Mouse (Mus musculus) forebrain, postnatal 0 days (tissue): Measurements from ENCODE around the gene Pde11a. TPM values are rescaled to one million over a fixed set of nuclear protein-coding genes. Genes with fewer than 3 reads are reported as not detected.

Experiments used
- ATAC-seq: fragments of 200-750 bp; cut with Nextera tagmentation; 2 replicates; pipeline ENCODE4 v1.8.0; 2017; ENCODE audit warnings: mild to moderate bottlenecking, moderate library complexity
- DNase-seq: peaks from one replicate; pipeline ENCODE4 v3.0.0-alpha.2; 2015
- H3K27ac ChIP-seq: fragments of 300-500 bp; sonication (generic); 2 replicates; pipeline ENCODE4 v1.5.1; 2014; ENCODE audit warnings: low read depth, mild to moderate bottlenecking, antibody characterized with exemption, low read length, moderate library complexity, mixed read lengths
- H3K27me3 ChIP-seq: fragments of 300-500 bp; sonication (generic); 2 replicates; pipeline ENCODE4 v1.6.1; 2014; ENCODE audit warnings: mild to moderate bottlenecking, low read length, mixed read lengths; ENCODE audit not compliant: insufficient read depth
- H3K36me3 ChIP-seq: fragments of 300-500 bp; sonication (generic); 2 replicates; pipeline ENCODE4 v1.6.1; 2014; ENCODE audit warnings: mild to moderate bottlenecking, moderate library complexity; ENCODE audit not compliant: insufficient read depth
- H3K4me1 ChIP-seq: fragments of 300-500 bp; sonication (generic); 2 replicates; pipeline ENCODE4 v1.6.1; 2014; ENCODE audit warnings: antibody characterized with exemption; ENCODE audit not compliant: insufficient read depth
- H3K4me2 ChIP-seq: fragments of 300-500 bp; sonication (generic); 2 replicates; pipeline ENCODE4 v1.6.1; 2014; ENCODE audit warnings: low read depth, mild to moderate bottlenecking, moderate library complexity
- H3K4me3 ChIP-seq: fragments of 300-500 bp; sonication (generic); 2 replicates; pipeline ENCODE4 v1.5.1; 2014; ENCODE audit warnings: low read depth, low read length, mixed read lengths
- H3K9ac ChIP-seq: fragments of 300-500 bp; sonication (generic); 2 replicates; pipeline ENCODE4 v1.6.1; 2014; ENCODE audit warnings: mild to moderate bottlenecking
- H3K9me3 ChIP-seq: fragments of 300-500 bp; sonication (generic); 2 replicates; pipeline ENCODE4 v1.6.1; 2016; ENCODE audit warnings: low read length
- CTCF ChIP-seq: sonication (generic); IDR thresholded peaks from 2 replicates; pipeline ENCODE4 v1.5.1; 2016; ENCODE audit warnings: antibody characterized with exemption, control low read depth, low read depth
- WGBS: fragments of 180-500 bp; shearing (Covaris S2); extraction: QIAGEN DNeasy Blood & Tissue Kit; methylation state at CpG from one replicate; pipeline ENCODE4 v1.1.7; 2014; 5-methylcytosine and 5-hydroxymethylcytosine counted together
- polyA plus RNA-seq: library from polyadenylated mRNA; unstranded; fragments of >200 nt; fragmentation: Nextera tagmentation; extraction: Ambion mirVana; gene quantifications from 2 replicates; pipeline ENCODE4 v1.2.1, GENCODE M21; 2015
- total RNA-seq: library from RNA; depleted of rRNA; stranded (reverse); fragments of >200 nt; gene quantifications from 2 replicates; pipeline ENCODE4 v1.2.3, GENCODE M21; 2014

Pde11a gene
- total and polyA plus RNA-seq, 2 experiments from 2014 or later = 0.86 to 1.0 TPM

DNA sequence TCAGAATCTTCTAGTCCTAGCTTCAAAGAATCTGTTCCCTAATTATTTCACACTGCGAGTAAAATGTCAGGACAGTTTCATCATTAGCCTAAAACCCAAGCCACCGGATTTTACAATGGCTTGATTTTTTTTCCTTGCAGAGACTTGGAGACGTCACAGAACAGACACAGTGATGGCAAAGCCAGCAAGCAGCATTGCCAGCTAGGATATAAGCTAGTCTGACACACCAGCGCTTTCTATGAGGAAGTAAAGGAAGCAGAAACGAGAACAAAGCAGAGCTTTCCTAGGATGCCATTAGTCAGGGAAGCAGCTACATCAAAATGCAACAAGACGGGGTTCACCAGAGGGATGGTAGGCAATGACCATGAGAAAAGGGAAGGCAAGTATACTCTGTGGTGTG, 9.3 kb upstream of the Pde11a start:
- H3K9me3 ChIP-seq = no peaks in the 10 kb centered on the region
- no peaks in the 10 kb centered on the region for H3K27me3 ChIP-seq
- TF ChIP-seq CTCF = no peak
- H3K4me2 ChIP-seq = no peak overlapping the region
- H3K27ac ChIP-seq = peak overlapping the region; percentile 45; the same call in 1 of the 2 replicates
- H3K4me1 ChIP-seq = peaks cover 5% of the 10 kb centered on the region; the same call in 1 of the 2 replicates
- no peaks in the 10 kb centered on the region for H3K36me3 ChIP-seq
- WGBS = 29% methylated on average over 6 of the region's 6 CpGs
- no peak overlapping the region for H3K4me3 ChIP-seq
- peak; percentile 60 for DNase-seq
- no peak overlapping the region for H3K9ac ChIP-seq
- peak; percentile 77 for ATAC-seq

DNA sequence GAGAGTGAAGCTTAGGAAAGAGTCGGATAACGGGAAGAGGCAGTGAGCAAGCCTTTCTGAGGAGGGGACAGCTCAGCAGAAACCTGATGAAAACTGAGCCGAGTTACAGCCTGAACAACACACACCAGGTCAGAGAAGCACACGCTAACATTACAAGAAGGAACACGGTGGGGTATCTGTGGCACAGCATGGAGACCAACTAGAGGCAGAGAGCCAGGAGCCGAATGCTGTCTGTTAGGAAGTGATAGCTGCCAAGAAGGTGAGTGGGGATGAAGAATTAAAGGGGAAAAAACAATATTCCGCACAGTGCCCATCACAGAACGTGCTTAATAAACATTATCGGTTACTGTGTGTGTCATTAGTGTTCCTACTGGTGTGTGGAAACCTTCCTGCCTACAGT, 3.6 kb upstream of the Pde11a start:
- Histone ChIP-seq H3K9me3 (no peaks in the 10 kb centered on the region), H3K4me3 (no peak overlapping the region), H3K27ac (no peak overlapping the region), H3K4me1 (0 out of 2 replicates have a peak, but pooled peaks cover 5% of the 10 kb centered on the region), H3K9ac (no peak overlapping the region), H3K27me3 (0 out of 2 replicates have a peak, but pooled peaks cover 4% of the 10 kb centered on the region), H3K4me2 (no peak overlapping the region), H3K36me3 (no peaks in the 10 kb centered on the region)
- no peak for TF ChIP-seq CTCF
- no peak for DNase-seq
- no peak for ATAC-seq
- 77% methylated on average over 9 of the region's 9 CpGs for WGBS

DNA sequence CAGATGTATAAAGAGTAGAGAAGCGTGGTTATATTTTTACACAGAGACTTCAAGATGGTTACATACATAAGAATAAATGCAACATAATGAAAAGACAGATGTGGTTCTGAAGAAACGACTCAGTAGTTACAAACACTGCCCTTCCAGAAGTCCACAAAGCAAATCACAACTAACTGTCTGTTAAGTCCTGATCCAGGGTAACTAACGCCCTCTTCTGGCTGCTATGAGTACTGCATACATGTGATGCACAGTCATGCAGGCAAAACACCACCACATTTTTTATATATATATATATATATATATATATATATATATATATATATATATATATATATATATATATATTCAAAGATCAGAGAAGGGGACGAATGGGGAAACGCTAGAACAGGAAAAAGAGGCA, 4.0 kb downstream of the Pde11a start:
- no peaks in the 10 kb centered on the region for H3K36me3 ChIP-seq
- no peaks in the 10 kb centered on the region for H3K9me3 ChIP-seq
- TF ChIP-seq CTCF = peak; percentile 50
- no peak overlapping the region for H3K9ac ChIP-seq
- H3K4me1 ChIP-seq = 0 out of 2 replicates have a peak, but pooled peaks cover 5% of the 10 kb centered on the region
- DNase-seq = peak; percentile 33
- peaks cover 4% of the 10 kb centered on the region; the same call in 1 of the 2 replicates for H3K27me3 ChIP-seq
- WGBS = 62% methylated on average over 5 of the region's 5 CpGs
- H3K27ac ChIP-seq = no peak overlapping the region
- H3K4me2 ChIP-seq = no peak overlapping the region
- H3K4me3 ChIP-seq = no peak overlapping the region
- ATAC-seq = no peak

DNA sequence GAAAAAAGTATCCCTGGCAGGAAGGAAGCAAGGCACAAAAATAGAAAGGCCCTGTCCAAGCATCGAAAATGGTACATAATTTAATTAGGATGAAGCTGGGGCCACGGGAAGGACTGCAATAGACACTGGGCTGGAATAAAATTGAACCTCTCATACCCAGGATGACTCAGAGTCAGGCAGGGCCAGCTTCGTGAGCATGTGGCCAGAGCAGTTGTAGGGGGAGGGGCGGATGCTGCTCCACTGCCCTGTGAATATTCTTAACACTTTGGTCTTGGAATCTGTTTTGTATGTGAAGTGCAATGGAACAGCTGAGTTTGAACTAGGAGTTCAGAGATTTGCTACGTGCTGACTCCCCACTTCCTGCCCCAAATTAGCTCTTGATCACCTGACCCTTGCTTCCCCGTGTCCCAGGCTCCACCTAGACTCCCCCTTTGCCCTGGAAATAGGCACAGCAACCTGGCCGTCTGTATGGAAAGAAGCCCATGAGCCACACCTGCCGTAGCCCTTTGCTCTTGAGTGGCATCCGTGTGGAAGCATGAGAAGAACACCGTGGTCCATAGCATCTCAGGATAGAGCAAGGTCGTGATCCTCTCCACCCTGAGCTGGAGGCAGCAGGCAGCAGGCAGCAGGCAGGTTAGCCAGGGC, 6.3 kb downstream of the Pde11a start:
- DNase-seq = no peak

DNA sequence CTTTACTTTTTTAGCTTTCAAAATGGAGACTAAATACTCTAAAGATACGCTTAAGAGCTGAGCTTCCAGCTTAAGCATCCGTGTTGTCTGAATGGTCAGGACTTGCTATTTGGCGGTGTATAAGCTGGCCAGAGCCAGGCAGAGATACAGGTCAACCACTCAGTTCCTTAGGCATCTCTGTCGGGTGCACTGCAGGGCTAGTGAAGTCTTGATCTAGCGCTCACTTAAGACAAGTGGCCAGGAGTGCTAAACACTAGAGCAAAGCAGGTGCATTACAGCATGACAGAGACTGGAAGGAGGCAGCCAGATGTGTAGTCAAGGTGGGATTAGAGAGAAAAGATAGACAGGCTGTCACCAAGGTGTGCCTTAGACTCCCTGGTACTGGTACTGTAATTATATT, 8.5 kb downstream of the Pde11a start:
- Histone ChIP-seq H3K27ac (no peak overlapping the region), H3K4me1 (no peaks in the 10 kb centered on the region), H3K36me3 (no peaks in the 10 kb centered on the region), H3K27me3 (no peaks in the 10 kb centered on the region), H3K9ac (no peak overlapping the region), H3K4me2 (no peak overlapping the region), H3K9me3 (no peaks in the 10 kb centered on the region), H3K4me3 (no peak overlapping the region)
- TF ChIP-seq CTCF = no peak
- WGBS = 93% methylated on average over 5 of the region's 5 CpGs
- DNase-seq = no peak
- no peak for ATAC-seq

More for the DNA sequence above, 6.3 kb downstream of the Pde11a start:
- Histone ChIP-seq H3K9me3 (no peaks in the 10 kb centered on the region), H3K27ac (no peak overlapping the region), H3K9ac (no peak overlapping the region), H3K4me3 (no peak overlapping the region), H3K4me2 (no peak overlapping the region), H3K4me1 (no peaks in the 10 kb centered on the region), H3K27me3 (no peaks in the 10 kb centered on the region; the same call in 1 of the 2 replicates), H3K36me3 (no peaks in the 10 kb centered on the region)
- WGBS = 74% methylated on average over 11 of the region's 11 CpGs
- no peak for TF ChIP-seq CTCF
- no peak for ATAC-seq

DNA sequence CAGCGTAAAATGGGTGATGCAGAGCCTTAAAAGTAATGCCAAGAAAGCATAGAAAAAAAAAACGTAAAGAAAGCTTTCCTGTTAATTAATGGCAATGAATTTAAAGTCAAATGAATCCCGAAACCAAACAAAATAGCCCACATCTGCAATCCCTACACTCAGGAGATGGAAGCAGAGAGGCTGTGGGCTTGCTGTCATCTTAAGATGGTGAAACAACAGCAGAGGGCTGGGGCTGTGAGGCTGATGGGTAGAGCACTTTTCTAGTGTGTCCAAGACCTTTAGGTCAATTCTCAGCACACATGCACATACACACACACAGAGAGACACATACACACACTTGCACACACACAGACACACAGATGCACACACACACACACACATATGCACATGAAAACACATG, 12.4 kb downstream of the Pde11a start:
- Histone ChIP-seq H3K4me2 (no peak overlapping the region), H3K9ac (no peak overlapping the region), H3K4me3 (no peak overlapping the region), H3K9me3 (no peaks in the 10 kb centered on the region), H3K27ac (no peak overlapping the region), H3K4me1 (no peaks in the 10 kb centered on the region), H3K27me3 (no peaks in the 10 kb centered on the region), H3K36me3 (no peaks in the 10 kb centered on the region)
- ATAC-seq (no peak), DNase-seq (no peak)
- 93% methylated on average over 3 of the region's 3 CpGs for whole genome bisulfite sequencing
- no peak for TF ChIP-seq CTCF

DNA sequence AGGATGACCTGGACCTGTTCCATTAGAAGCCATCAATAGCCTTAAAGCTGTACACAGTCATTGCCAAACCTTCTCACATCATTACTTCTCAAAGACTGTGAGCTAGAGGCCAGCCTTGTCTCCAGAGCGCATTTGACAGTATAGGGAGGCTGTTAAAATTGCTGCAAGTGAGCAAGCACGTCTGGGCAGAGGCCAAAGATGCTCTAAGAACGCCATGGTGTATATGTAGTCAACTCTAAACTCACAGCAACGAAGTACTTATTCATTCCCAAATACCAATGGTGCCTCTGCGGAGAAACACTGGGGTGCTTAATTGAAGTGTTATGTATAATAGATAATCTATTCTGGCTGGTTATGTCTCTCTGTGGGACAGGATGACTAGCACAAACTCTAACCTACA, 14.1 kb downstream of the Pde11a start:
- Histone ChIP-seq H3K27ac (no peak overlapping the region), H3K27me3 (no peaks in the 10 kb centered on the region), H3K4me2 (no peak overlapping the region), H3K9ac (no peak overlapping the region), H3K9me3 (no peaks in the 10 kb centered on the region), H3K36me3 (no peaks in the 10 kb centered on the region), H3K4me3 (no peak overlapping the region), H3K4me1 (no peaks in the 10 kb centered on the region)
- WGBS = 79% methylated on average over 5 of the region's 5 CpGs
- DNase-seq (no peak), ATAC-seq (no peak)
- TF ChIP-seq CTCF = no peak
